Mouse (Mus musculus) myocyte (in vitro differentiated cells): ENCODE data around the gene Acss1. TPM values are rescaled to one million over a fixed set of nuclear protein-coding genes. Genes with fewer than 3 reads are reported as not detected.

Experiments
- H3K27me3 ChIP-seq: one replicate; pipeline ENCODE4 v1.6.1; 2011; ENCODE audit not compliant: control insufficient read depth, insufficient read depth, insufficient read length
- H3K36me3 ChIP-seq: one replicate; pipeline ENCODE4 v1.6.1; 2011; ENCODE audit not compliant: control insufficient read depth, insufficient read depth
- H3K4me2 ChIP-seq: one replicate; pipeline ENCODE4 v1.6.1; 2011; ENCODE audit warnings: low read depth, control low read depth
- H3K4me3 ChIP-seq: one replicate; pipeline ENCODE4 v1.5.1; 2011; ENCODE audit warnings: mild to moderate bottlenecking, control low read depth, moderate library complexity
- H3K79me2 ChIP-seq: one replicate; pipeline ENCODE4 v1.6.1; 2011; ENCODE audit not compliant: control insufficient read depth, insufficient read depth
- H3ac ChIP-seq: one replicate; pipeline ENCODE4 v1.6.1; 2011; ENCODE audit not compliant: control insufficient read depth, insufficient read length
- CEBPB ChIP-seq: IDR thresholded peaks from 2 replicates; pipeline ENCODE4 v1.6.1; 2011; ENCODE audit warnings: mild to moderate bottlenecking, moderate library complexity; ENCODE audit not compliant: poor library complexity, insufficient read depth, severe bottlenecking
- E2F4 ChIP-seq: IDR thresholded peaks from one replicate; pipeline ENCODE4 v1.6.1; 2011; ENCODE audit warnings: mild to moderate bottlenecking, control low read depth, moderate library complexity; ENCODE audit not compliant: insufficient read depth
- MAX ChIP-seq: IDR thresholded peaks from one replicate; pipeline ENCODE4 v1.6.1; 2011; ENCODE audit warnings: low read depth, mild to moderate bottlenecking, control low read depth
- MYOD1 ChIP-seq, 3 experiments: IDR thresholded peaks; one replicate each; pipeline ENCODE4 v1.6.1; 2011; ENCODE audit warnings: control low read depth in 2 of 3, low read depth in 2 of 3, mild to moderate bottlenecking in 2 of 3, moderate library complexity in 1 of 3; ENCODE audit not compliant: insufficient read length in 2 of 3, control insufficient read depth in 1 of 3
- MYOG ChIP-seq, 3 experiments: IDR thresholded peaks; one replicate each; pipeline ENCODE4 v1.6.1; 2011; ENCODE audit warnings: control low read depth in 2 of 3, low read depth in 2 of 3, mild to moderate bottlenecking in 2 of 3; ENCODE audit not compliant: insufficient read length in 2 of 3, control insufficient read depth in 1 of 3, insufficient read depth in 1 of 3
- POLR2A ChIP-seq: IDR thresholded peaks from one replicate; pipeline ENCODE4 v1.6.1; 2011; ENCODE audit warnings: low read depth, mild to moderate bottlenecking, control low read depth, moderate library complexity; ENCODE audit not compliant: insufficient read length
- POLR2AphosphoS2 ChIP-seq: IDR thresholded peaks from one replicate; pipeline ENCODE4 v1.6.1; 2011; ENCODE audit warnings: low read depth, control low read depth; ENCODE audit not compliant: insufficient read length
- REST ChIP-seq: IDR thresholded peaks from one replicate; pipeline ENCODE4 v1.6.1; 2011; ENCODE audit warnings: mild to moderate bottlenecking, control low read depth, moderate library complexity; ENCODE audit not compliant: insufficient read depth, insufficient read length
- SRF ChIP-seq: IDR thresholded peaks from one replicate; pipeline ENCODE4 v1.6.1; 2011; ENCODE audit warnings: low read depth; ENCODE audit not compliant: control insufficient read depth, insufficient read length
- TCF12 ChIP-seq: IDR thresholded peaks from one replicate; pipeline ENCODE4 v1.6.1; 2011; ENCODE audit warnings: mild to moderate bottlenecking, control low read depth; ENCODE audit not compliant: poor library complexity, insufficient read depth, severe bottlenecking
- TCF3 ChIP-seq: IDR thresholded peaks from one replicate; pipeline ENCODE4 v1.6.1; 2011; ENCODE audit warnings: low read depth, control low read depth; ENCODE audit not compliant: insufficient read length
- USF1 ChIP-seq: IDR thresholded peaks from one replicate; pipeline ENCODE4 v1.6.1; 2011; ENCODE audit warnings: low read depth, mild to moderate bottlenecking, control low read depth, moderate library complexity
- polyA plus RNA-seq: library from polyadenylated mRNA; unstranded; fragments of >200 nt; fragmentation: generic; extraction: Trizol; gene quantifications from one replicate; pipeline ENCODE4 v1.2.1, GENCODE M21; 2012; ENCODE audit warnings: missing spikeins

Acss1 gene
- polyA plus RNA-seq, 1 experiment, result not detected

DNA sequence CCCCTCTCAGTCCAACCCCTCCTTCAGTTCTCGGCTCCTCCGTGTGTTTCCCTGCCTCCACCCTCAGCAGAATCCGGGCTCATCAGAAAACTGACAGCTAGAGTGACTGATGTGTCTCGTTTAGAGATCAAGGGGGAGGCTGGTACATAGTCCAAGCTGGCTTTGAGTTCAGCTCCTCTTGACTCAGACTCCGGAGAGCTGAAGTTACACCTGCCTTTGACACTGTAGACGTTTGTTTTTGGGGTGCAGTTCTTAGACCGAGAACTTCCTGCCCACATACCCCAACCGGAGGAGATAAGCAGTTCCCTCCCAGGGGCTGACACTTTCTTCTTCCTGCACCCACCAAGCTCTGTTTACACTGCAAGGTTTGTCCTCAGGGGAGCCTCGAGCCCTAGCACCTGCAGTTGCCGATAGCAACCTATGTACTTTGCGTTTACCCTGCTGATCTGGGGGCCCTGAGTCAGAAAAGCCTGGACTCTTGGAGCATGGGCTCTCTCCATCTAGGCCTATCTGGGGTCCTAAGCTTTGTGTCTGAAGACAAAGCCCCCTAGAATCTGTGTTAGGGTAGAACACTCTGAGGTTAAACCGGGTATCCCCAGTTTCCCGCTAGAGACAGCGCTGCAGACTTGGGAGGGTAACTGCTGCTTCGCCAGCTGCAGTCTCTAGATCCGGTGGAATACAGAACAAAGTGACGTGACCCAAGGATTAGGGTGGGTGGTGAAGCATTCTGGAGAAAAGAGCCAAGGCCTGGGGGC, 1.1 kb downstream of the Acss1 start:
- H3ac ChIP-seq, result no peak overlapping the region
- no peak overlapping the region for H3K4me3 ChIP-seq
- no peaks in the 10 kb centered on the region for H3K36me3 ChIP-seq
- H3K27me3 ChIP-seq, result peaks cover 11% of the 10 kb centered on the region
- H3K79me2 ChIP-seq, result no peaks in the 10 kb centered on the region
- TF ChIP-seq POLR2A (no peak), USF1 (no peak), REST (no peak), TCF3 (no peak), E2F4 (no peak), MYOG (IDR thresholded peaks at IDR 0.05; ENCODE audit: control insufficient read depth in 1 of 3, insufficient read depth in 1 of 3, insufficient read length in 2 of 3, low read depth in 2 of 3) (no peak), MYOD1 (IDR thresholded peaks at IDR 0.05; ENCODE audit: control insufficient read depth in 1 of 3, insufficient read length in 2 of 3, low read depth in 2 of 3) (no peak), SRF (no peak), POLR2AphosphoS2 (no peak), CEBPB (no peak), MAX (no peak), TCF12 (no peak)
- peak overlapping the region; percentile 70 for H3K4me2 ChIP-seq

- no peak overlapping the region for H3K4me3 ChIP-seq
- H3K4me2 ChIP-seq, result no peak overlapping the region
- H3K79me2 ChIP-seq, result no peaks in the 10 kb centered on the region
- H3K36me3 ChIP-seq, result no peaks in the 10 kb centered on the region
- peaks cover 11% of the 10 kb centered on the region for H3K27me3 ChIP-seq
- H3ac ChIP-seq, result no peak overlapping the region
- TF ChIP-seq TCF3 (no peak), REST (no peak), CEBPB (no peak), MAX (no peak), POLR2A (no peak), MYOG (IDR thresholded peaks at IDR 0.05; ENCODE audit: control insufficient read depth in 1 of 3, insufficient read depth in 1 of 3, insufficient read length in 2 of 3, low read depth in 2 of 3) (no peak), USF1 (no peak), POLR2AphosphoS2 (no peak)
Measured at GRCm38 (mm10) chr2:150666723-150667064, 1.6 kb downstream of the Acss1 start.

- Histone ChIP-seq H3K79me2 (no peaks in the 10 kb centered on the region), H3K36me3 (no peaks in the 10 kb centered on the region), H3K27me3 (peaks cover 11% of the 10 kb centered on the region), H3ac (no peak overlapping the region), H3K4me2 (no peak overlapping the region), H3K4me3 (no peak overlapping the region)
- TF ChIP-seq POLR2A (no peak), E2F4 (no peak)
Measured at GRCm38 (mm10) chr2:150665534-150666451, 2.5 kb downstream of the Acss1 start.

- H3K79me2 ChIP-seq, result no peaks in the 10 kb centered on the region
- no peak overlapping the region for H3K4me2 ChIP-seq
- TF ChIP-seq POLR2AphosphoS2 (no peak), SRF (no peak), MYOG (IDR thresholded peaks at IDR 0.05; ENCODE audit: control insufficient read depth in 1 of 3, insufficient read depth in 1 of 3, insufficient read length in 2 of 3, low read depth in 2 of 3) (no peak), E2F4 (no peak), MAX (no peak), MYOD1 (IDR thresholded peaks at IDR 0.05; ENCODE audit: control insufficient read depth in 1 of 3, insufficient read length in 2 of 3, low read depth in 2 of 3) (no peak), CEBPB (no peak), POLR2A (no peak), TCF12 (no peak), REST (no peak), USF1 (no peak), TCF3 (no peak)
- no peaks in the 10 kb centered on the region for H3K36me3 ChIP-seq
- H3K27me3 ChIP-seq, result peaks cover 11% of the 10 kb centered on the region
- no peak overlapping the region for H3K4me3 ChIP-seq
- H3ac ChIP-seq, result no peak overlapping the region
Measured at GRCm38 (mm10) chr2:150665006-150665405, 3.3 kb downstream of the Acss1 start.
